Mouse (Mus musculus) kidney, adult 2 months (tissue): ENCODE measurements at regions not wholly inside any gene's neighbourhood (a gene's known extent, or its start where the extent isn't known, plus 50 kb on each side); places are given as distances from the start of the nearest gene placed in this dataset.
"Not testable (repeated sequence)": the region's sequence is repeated elsewhere in the genome, so short reads cannot be mapped to it uniquely, and the experiment has no call there.

Experiments used
- DNase-seq: peaks from one replicate; pipeline ENCODE4 v3.0.0; 2021
- H3K27ac ChIP-seq: fragments of 200-500 bp; 2 replicates; pipeline ENCODE4 v1.5.1; 2012; ENCODE audit warnings: low read depth, low read length, control low read depth, inconsistent platforms; ENCODE audit not compliant: insufficient read depth
- H3K27me3 ChIP-seq: fragments of 200-500 bp; replicated peaks from 2 replicates; pipeline ENCODE4 v1.6.1; 2012; ENCODE audit warnings: mild to moderate bottlenecking, moderate library complexity, low read length, inconsistent platforms; ENCODE audit not compliant: control insufficient read depth, insufficient read depth
- H3K36me3 ChIP-seq: fragments of 200-500 bp; 2 replicates; pipeline ENCODE4 v1.6.1; 2012; ENCODE audit warnings: mild to moderate bottlenecking, moderate library complexity, low read length, inconsistent platforms; ENCODE audit not compliant: control insufficient read depth, insufficient read depth
- H3K4me1 ChIP-seq: fragments of 200-500 bp; 2 replicates; pipeline ENCODE4 v1.6.1; 2011; ENCODE audit warnings: low read length; ENCODE audit not compliant: control insufficient read depth, insufficient read depth
- H3K4me3 ChIP-seq: fragments of 200-500 bp; 2 replicates; pipeline ENCODE4 v1.5.1; 2011; ENCODE audit warnings: mild to moderate bottlenecking, low read depth, low read length, control low read depth; ENCODE audit not compliant: insufficient read depth
- CTCF ChIP-seq: fragments of 200-500 bp; conservative IDR thresholded peaks from 2 replicates; pipeline ENCODE4 v1.5.1; 2011; ENCODE audit warnings: low read depth, mild to moderate bottlenecking, control low read depth, low read length, moderate library complexity, mixed read lengths; ENCODE audit not compliant: insufficient read depth, insufficient read length
- POLR2A ChIP-seq: fragments of 200-500 bp; IDR thresholded peaks from one replicate; pipeline ENCODE4 v1.6.1; 2011; ENCODE audit warnings: low read depth, low read length, control low read depth
- WGBS: fragments of 180-500 bp; shearing (Covaris S2); methylation state at CpG from one replicate; pipeline ENCODE4 v1.1.7; 2018; 5-methylcytosine and 5-hydroxymethylcytosine counted together

- no peak overlapping the region for H3K4me3 ChIP-seq
- no peak overlapping the region for H3K27ac ChIP-seq
- no peak for TF ChIP-seq CTCF
- no peak for TF ChIP-seq POLR2A
- H3K27me3 ChIP-seq, result no peaks in the 10 kb centered on the region
- no peak for DNase-seq
- H3K36me3 ChIP-seq, result no peaks in the 10 kb centered on the region
- no peaks in the 10 kb centered on the region for H3K4me1 ChIP-seq
Observed at GRCm38 (mm10) chrX:157107747-157108146, 307.4 kb downstream of the Phex start.

GRCm38 (mm10) chrX:157080025-157080424 is 335.1 kb downstream of the Phex start:
- TF ChIP-seq POLR2A (no peak), CTCF (no peak)
- Histone ChIP-seq H3K4me1 (no peaks in the 10 kb centered on the region), H3K27me3 (no peaks in the 10 kb centered on the region), H3K27ac (no peak overlapping the region), H3K36me3 (no peaks in the 10 kb centered on the region), H3K4me3 (no peak overlapping the region)
- DNase-seq, result no peak

- no peak for DNase-seq
- WGBS, result 31% methylated on average over 2 of the region's 2 CpGs
Observed at GRCm38 (mm10) chrX:157079606-157080005, 335.5 kb downstream of the Phex start.

GRCm38 (mm10) chrX:157078061-157078460 is 337.1 kb downstream of the Phex start:
- not testable (repeated sequence) for H3K36me3 ChIP-seq, H3K27ac ChIP-seq, H3K4me1 ChIP-seq, H3K27me3 ChIP-seq, DNase-seq, H3K4me3 ChIP-seq
- 91% methylated on average over 5 of the region's 5 CpGs for WGBS

More at GRCm38 (mm10) chrX:157079606-157080005, 335.5 kb downstream of the Phex start:
- Histone ChIP-seq H3K27me3 (no peaks in the 10 kb centered on the region), H3K4me1 (no peaks in the 10 kb centered on the region), H3K4me3 (no peak overlapping the region), H3K36me3 (no peaks in the 10 kb centered on the region), H3K27ac (no peak overlapping the region)
- TF ChIP-seq POLR2A (no peak), CTCF (no peak)

GRCm38 (mm10) chrX:157076193-157076592 is 338.9 kb downstream of the Phex start:
- Histone ChIP-seq H3K4me1 (no peaks in the 10 kb centered on the region), H3K36me3 (no peaks in the 10 kb centered on the region), H3K27ac (no peak overlapping the region), H3K4me3 (no peak overlapping the region), H3K27me3 (no peaks in the 10 kb centered on the region)
- no peak for TF ChIP-seq CTCF
- no peak for TF ChIP-seq POLR2A
- no peak for DNase-seq

- no peaks in the 10 kb centered on the region for H3K4me1 ChIP-seq
- no peak overlapping the region for H3K27ac ChIP-seq
- WGBS, result 36% methylated on average over 2 of the region's 2 CpGs
- no peak for DNase-seq
- H3K36me3 ChIP-seq, result no peaks in the 10 kb centered on the region
- no peak for TF ChIP-seq POLR2A
- TF ChIP-seq CTCF, result no peak
- H3K4me3 ChIP-seq, result no peak overlapping the region
- H3K27me3 ChIP-seq, result no peaks in the 10 kb centered on the region
Observed at GRCm38 (mm10) chrX:157051629-157052315, 363.3 kb downstream of the Phex start.

GRCm38 (mm10) chrX:157028913-157029312 is 386.2 kb downstream of the Phex start:
- H3K4me3 ChIP-seq, result no peak overlapping the region
- DNase-seq, result no peak
- H3K4me1 ChIP-seq, result no peaks in the 10 kb centered on the region
- TF ChIP-seq CTCF, result no peak
- no peak overlapping the region for H3K27ac ChIP-seq
- H3K27me3 ChIP-seq, result no peaks in the 10 kb centered on the region
- H3K36me3 ChIP-seq, result no peaks in the 10 kb centered on the region

GRCm38 (mm10) chrX:157024343-157024742 is 390.8 kb downstream of the Phex start:
- no peaks in the 10 kb centered on the region for H3K27me3 ChIP-seq
- H3K27ac ChIP-seq, result no peak overlapping the region
- no peak overlapping the region for H3K4me3 ChIP-seq
- no peaks in the 10 kb centered on the region for H3K36me3 ChIP-seq
- TF ChIP-seq POLR2A, result no peak
- TF ChIP-seq CTCF, result no peak
- no peak for DNase-seq
- H3K4me1 ChIP-seq, result no peaks in the 10 kb centered on the region
